Mouse (Mus musculus) embryonic fibroblast, embryonic 13.5 days (primary cell): ENCODE measurements around the gene Tinf2.

Experiments
- CTCF ChIP-seq: IDR thresholded peaks from 2 replicates; pipeline ENCODE4 v1.5.1; 2011; ENCODE audit warnings: mild to moderate bottlenecking, control low read depth, low read length, moderate library complexity, borderline replicate concordance; ENCODE audit not compliant: insufficient read depth
- POLR2A ChIP-seq: IDR thresholded peaks from 2 replicates; pipeline ENCODE4 v1.6.1; 2011; ENCODE audit warnings: low read depth, mild to moderate bottlenecking, control low read depth, low read length, moderate library complexity

- TF ChIP-seq POLR2A (no peak), CTCF (no peak)
Observed at GRCm38 (mm10) chr14:55730116-55730515, 48.5 kb upstream of the Tinf2 start.
